Mouse (Mus musculus) lung, postnatal 0 days (tissue): ENCODE measurements around the gene Mfrp. TPM values are rescaled to one million over a fixed set of nuclear protein-coding genes. Genes with fewer than 3 reads are reported as not detected.

Experiments
- ATAC-seq: fragments of 200-750 bp; cut with Nextera tagmentation; 2 replicates; pipeline ENCODE4 v1.8.0; 2017; ENCODE audit warnings: moderate library complexity
- DNase-seq: peaks from one replicate; pipeline ENCODE4 v3.0.0-alpha.2; 2016; ENCODE audit warnings: low spot score
- H3K27ac ChIP-seq: fragments of 300-500 bp; sonication (generic); 2 replicates; pipeline ENCODE4 v1.5.1; 2014; ENCODE audit warnings: antibody characterized with exemption, mild to moderate bottlenecking, low read length, mixed read lengths
- H3K27me3 ChIP-seq: fragments of 300-500 bp; sonication (generic); replicated peaks from 2 replicates; pipeline ENCODE4 v1.6.1; 2014; ENCODE audit warnings: low read length, mixed read lengths; ENCODE audit not compliant: insufficient read depth
- H3K36me3 ChIP-seq: fragments of 300-500 bp; sonication (generic); 2 replicates; pipeline ENCODE4 v1.6.1; 2014; ENCODE audit warnings: low read length, mixed read lengths; ENCODE audit not compliant: insufficient read depth
- H3K4me1 ChIP-seq: fragments of 300-500 bp; sonication (generic); 2 replicates; pipeline ENCODE4 v1.6.1; 2014; ENCODE audit warnings: antibody characterized with exemption, low read depth, low read length, mixed read lengths; ENCODE audit not compliant: insufficient read depth
- H3K4me2 ChIP-seq: fragments of 300-500 bp; sonication (generic); replicated peaks from 2 replicates; pipeline ENCODE4 v1.6.1; 2014; ENCODE audit warnings: low read depth, mild to moderate bottlenecking, low read length, moderate library complexity, mixed read lengths
- H3K4me3 ChIP-seq: fragments of 300-500 bp; sonication (generic); 2 replicates; pipeline ENCODE4 v1.5.1; 2014; ENCODE audit warnings: low read depth, low read length
- H3K9ac ChIP-seq: fragments of 300-500 bp; sonication (generic); replicated peaks from 2 replicates; pipeline ENCODE4 v1.6.1; 2014; ENCODE audit warnings: low read depth, mild to moderate bottlenecking
- H3K9me3 ChIP-seq: fragments of 300-500 bp; sonication (generic); 2 replicates; pipeline ENCODE4 v1.6.1; 2016; ENCODE audit warnings: low read length, mixed read lengths
- CTCF ChIP-seq: IDR thresholded peaks from 2 replicates; pipeline ENCODE4 v1.5.1; 2016; ENCODE audit warnings: antibody characterized with exemption, mild to moderate bottlenecking
- EP300 ChIP-seq: IDR thresholded peaks from 2 replicates; pipeline ENCODE4 v1.6.1; 2016; ENCODE audit warnings: antibody characterized with exemption, mild to moderate bottlenecking, control low read depth
- WGBS: fragments of 180-500 bp; shearing (Covaris S2); extraction: QIAGEN DNeasy Blood & Tissue Kit; methylation state at CpG from one replicate; pipeline ENCODE4 v1.1.7; 2014; 5-methylcytosine and 5-hydroxymethylcytosine counted together
- polyA plus RNA-seq: library from polyadenylated mRNA; unstranded; fragments of >200 nt; fragmentation: Nextera tagmentation; extraction: Ambion mirVana; gene quantifications from 2 replicates; pipeline ENCODE4 v1.2.1, GENCODE M21; 2015

Gene Mfrp
- polyA plus RNA-seq, 1 experiment from 2014 or later = 0.08 TPM

- no peak for ATAC-seq
- 68% methylated on average over 6 of the region's 6 CpGs for WGBS
- H3K9me3 ChIP-seq = no peaks in the 10 kb centered on the region
These were observed 22.8 kb downstream of the Mfrp start for GRCm38 (mm10) chr9:44124317-44124716.

DNA sequence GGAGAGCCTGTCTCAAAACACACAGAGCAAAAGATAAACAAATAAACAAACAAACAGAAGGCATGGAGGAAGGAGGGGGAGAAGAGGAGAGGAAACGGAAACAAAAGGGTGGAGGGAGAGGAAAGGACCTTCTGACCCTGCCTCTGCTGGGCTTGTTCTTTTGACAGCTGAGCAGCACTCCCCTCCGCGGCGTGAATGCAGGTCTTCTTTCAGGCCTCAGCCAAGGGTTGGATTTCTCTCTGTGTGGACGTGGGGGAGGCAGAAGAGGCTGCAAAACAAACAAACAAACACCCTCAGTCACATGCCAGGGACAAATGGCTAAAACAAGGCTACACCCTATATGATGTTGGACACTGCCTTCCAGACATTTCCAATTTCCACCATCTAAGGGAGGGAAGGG is 23.5 kb downstream of the Mfrp start:
- Histone ChIP-seq H3K36me3 (no peaks in the 10 kb centered on the region), H3K4me2 (no peak overlapping the region), H3K9me3 (no peaks in the 10 kb centered on the region), H3K27me3 (no peaks in the 10 kb centered on the region), H3K4me1 (peaks cover 12% of the 10 kb centered on the region), H3K27ac (no peak overlapping the region), H3K9ac (no peak overlapping the region), H3K4me3 (no peak overlapping the region)
- TF ChIP-seq EP300 (no peak), CTCF (no peak)
- DNase-seq = no peak
- 39% methylated on average over 5 of the region's 5 CpGs for WGBS
- ATAC-seq = no peak

More at GRCm38 (mm10) chr9:44124317-44124716, 22.8 kb downstream of the Mfrp start:
- no peak for TF ChIP-seq EP300
- peak; percentile 72 for TF ChIP-seq CTCF
- Histone ChIP-seq H3K36me3 (no peaks in the 10 kb centered on the region), H3K9ac (no peak overlapping the region), H3K4me1 (peaks cover 7% of the 10 kb centered on the region), H3K27ac (no peak overlapping the region), H3K4me3 (no peak overlapping the region), H3K4me2 (no peak overlapping the region), H3K27me3 (no peaks in the 10 kb centered on the region)
- no peak for DNase-seq

GRCm38 (mm10) chr9:44125546-44126428 is 24.3 kb downstream of the Mfrp start:
- no peaks in the 10 kb centered on the region for H3K36me3 ChIP-seq
- no peak overlapping the region for H3K9ac ChIP-seq
- no peaks in the 10 kb centered on the region for H3K9me3 ChIP-seq
- 0 out of 2 replicates have a peak overlapping the region, but pooled peaks have one; percentile 11 for H3K4me2 ChIP-seq
- no peak for TF ChIP-seq EP300
- TF ChIP-seq CTCF = peak; percentile 93
- DNase-seq = peak; percentile 92
- H3K4me1 ChIP-seq = peaks cover 12% of the 10 kb centered on the region; the same call in 1 of the 2 replicates
- peak overlapping the region; percentile 52 for H3K27ac ChIP-seq
- WGBS = 24% methylated on average over 18 of the region's 18 CpGs
- peak; percentile 13; the same call in 1 of the 2 replicates for ATAC-seq
- no peaks in the 10 kb centered on the region for H3K27me3 ChIP-seq
- no peak overlapping the region for H3K4me3 ChIP-seq

DNA sequence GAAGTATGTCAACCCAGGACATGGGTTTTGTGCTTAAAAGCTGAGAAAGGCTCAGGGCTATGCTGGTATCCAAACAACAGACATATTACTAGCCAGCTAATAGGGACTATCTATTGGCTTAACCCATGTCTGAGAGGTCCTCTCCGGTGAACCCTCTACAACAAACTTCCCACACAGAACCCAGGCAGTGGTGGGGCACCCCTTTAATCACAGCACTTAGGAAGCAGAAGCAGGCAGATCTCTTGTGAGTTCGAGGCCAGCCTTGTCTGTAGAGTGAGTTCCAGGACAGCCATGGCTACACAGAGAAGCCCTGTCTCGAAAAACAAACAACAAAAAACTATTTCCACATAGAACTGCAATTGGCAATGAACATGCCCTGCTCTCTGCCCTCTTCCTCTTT is 25.2 kb downstream of the Mfrp start:
- H3K4me1 ChIP-seq = peaks cover 12% of the 10 kb centered on the region; the same call in 1 of the 2 replicates
- no peaks in the 10 kb centered on the region for H3K27me3 ChIP-seq
- 0 out of 2 replicates have a peak overlapping the region, but pooled peaks have one; percentile 11 for H3K4me2 ChIP-seq
- H3K9ac ChIP-seq = no peak overlapping the region
- TF ChIP-seq CTCF (no peak), EP300 (no peak)
- H3K4me3 ChIP-seq = no peak overlapping the region
- no peaks in the 10 kb centered on the region for H3K9me3 ChIP-seq
- DNase-seq (no peak), ATAC-seq (no peak)
- peak overlapping the region; percentile 52 for H3K27ac ChIP-seq
- 68% methylated on average over 3 of the region's 3 CpGs for WGBS
- no peaks in the 10 kb centered on the region for H3K36me3 ChIP-seq

- Histone ChIP-seq H3K27me3 (no peaks in the 10 kb centered on the region), H3K9ac (no peak overlapping the region), H3K9me3 (no peaks in the 10 kb centered on the region), H3K27ac (peak overlapping the region; percentile 62), H3K36me3 (no peaks in the 10 kb centered on the region), H3K4me2 (no peak overlapping the region), H3K4me1 (peaks cover 12% of the 10 kb centered on the region; the same call in 1 of the 2 replicates), H3K4me3 (no peak overlapping the region)
- WGBS = 24% methylated on average over 3 of the region's 3 CpGs
- DNase-seq (peak; percentile 48), ATAC-seq (no peak)
- TF ChIP-seq EP300 = peak; percentile 17; the same call in 1 of the 2 replicates
- TF ChIP-seq CTCF = no peak
These were observed 25.8 kb downstream of the Mfrp start for GRCm38 (mm10) chr9:44127351-44127801.

- peaks cover 16% of the 10 kb centered on the region; the same call in 1 of the 2 replicates for H3K4me1 ChIP-seq
- 0 out of 2 replicates have a peak, but pooled peaks cover 4% of the 10 kb centered on the region for H3K27me3 ChIP-seq
- WGBS = 4% methylated on average over 9 of the region's 9 CpGs
- peak; percentile 54 for ATAC-seq
- H3K36me3 ChIP-seq = no peaks in the 10 kb centered on the region
- H3K9ac ChIP-seq = peak overlapping the region; percentile 37; the same call in 1 of the 2 replicates
- no peak for TF ChIP-seq CTCF
- TF ChIP-seq EP300 = peak; percentile 63
- peak; percentile 67 for DNase-seq
- H3K27ac ChIP-seq = peak overlapping the region; percentile 90
- peak overlapping the region; percentile 56 for H3K4me2 ChIP-seq
- no peaks in the 10 kb centered on the region for H3K9me3 ChIP-seq
- peak overlapping the region; percentile 33 for H3K4me3 ChIP-seq
These were observed 28.1 kb downstream of the Mfrp start for GRCm38 (mm10) chr9:44129633-44130032.
